Mouse (Mus musculus): ENCODE measurements around the gene Gabrr3. TPM values are rescaled to one million over a fixed set of nuclear protein-coding genes. Genes with fewer than 3 reads are reported as not detected.

Gabrr3 gene
- polyA plus RNA-seq, 1 experiment from 2014 or later = not detected

DNA sequence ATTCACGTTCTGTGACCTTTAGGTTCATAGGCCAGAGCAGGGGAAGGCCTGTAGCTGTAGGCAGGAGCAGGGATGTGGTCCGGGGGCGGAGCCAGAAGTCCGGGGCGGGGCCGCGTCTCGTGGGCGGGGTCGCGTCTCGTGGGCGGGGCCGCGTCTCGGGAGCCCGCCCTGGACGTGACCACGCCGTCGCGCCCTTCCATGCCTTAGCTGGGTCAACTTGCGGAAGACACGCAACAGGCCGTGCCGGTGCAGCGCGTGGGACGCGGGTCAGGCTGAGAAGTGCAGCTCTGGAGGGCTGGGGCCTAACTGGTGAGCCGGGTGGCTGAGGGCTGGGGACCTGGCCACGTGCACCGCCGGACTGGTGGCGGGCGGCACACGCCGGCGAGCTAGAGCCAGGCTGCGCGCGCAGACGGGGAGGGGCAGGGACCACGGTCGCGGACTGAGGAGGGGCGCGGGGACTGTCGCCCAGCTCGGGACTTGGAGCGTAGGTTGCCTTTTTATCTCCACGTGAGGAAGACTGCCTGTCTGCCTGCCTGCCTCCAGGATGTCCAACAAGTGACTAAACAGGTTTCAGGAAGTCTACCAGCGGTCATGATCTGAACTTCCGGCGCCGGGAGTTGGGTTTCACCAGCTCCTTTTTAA, 64.6 kb downstream of the Gabrr3 start, which contains the start of gene Riox2:
TSS of gene Riox2 (plus strand) at position 139 of the 642 bp plus-strand sequence.
- H3K36me3 ChIP-seq = peaks cover 9% of the 10 kb centered on the region
- peak within 1 kb of the TSS; percentile 79 for H3K4me2 ChIP-seq
- peaks cover 13% of the 10 kb centered on the region for H3K4me1 ChIP-seq (replicated peaks)
- peak; percentile 94 for ATAC-seq (ENCODE audit: low read depth)
- peak within 1 kb of the TSS; percentile 68 for H3K27ac ChIP-seq
- peak within 1 kb of the TSS; percentile 75 for H3K4me3 ChIP-seq (replicated peaks)
- peak within 1 kb of the TSS; percentile 75 for H3K9ac ChIP-seq
- peak; percentile 82 for DNase-seq
- WGBS (ENCODE audit: insufficient replicate concordance) = under 1% methylated on average over 55 of the region's 56 CpGs
- no peaks in the 10 kb centered on the region for H3K9me3 ChIP-seq (replicated peaks)
- no peaks in the 10 kb centered on the region for H3K27me3 ChIP-seq

DNA sequence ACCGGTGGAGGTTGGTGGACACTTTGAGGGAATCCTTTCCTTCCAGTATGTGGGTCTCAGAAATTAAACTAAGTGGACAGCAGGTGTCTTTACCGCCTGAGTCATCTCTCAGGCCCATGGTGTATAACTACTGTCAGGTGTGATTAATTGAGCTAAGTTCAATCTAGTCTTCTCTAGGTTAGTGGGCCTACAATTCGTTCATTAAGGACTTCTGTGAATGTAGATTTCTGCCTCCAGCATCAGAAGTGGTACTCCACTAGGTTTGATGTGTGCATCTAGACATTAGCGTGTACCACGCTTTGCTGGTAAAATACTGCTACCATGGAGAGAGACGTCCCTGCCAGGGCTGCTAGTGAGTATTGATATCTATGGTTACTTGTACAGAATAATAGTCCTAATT, 65.4 kb downstream of the Gabrr3 start:
- WGBS (ENCODE audit: insufficient replicate concordance) = 42% methylated on average over 6 of the region's 6 CpGs
- no peak for DNase-seq
- peaks cover 13% of the 10 kb centered on the region for H3K4me1 ChIP-seq (replicated peaks)
- no peaks in the 10 kb centered on the region for H3K9me3 ChIP-seq (replicated peaks)
- H3K27me3 ChIP-seq = no peaks in the 10 kb centered on the region
- peak overlapping the region; percentile 75 for H3K4me3 ChIP-seq (replicated peaks)
- H3K9ac ChIP-seq = peak overlapping the region; percentile 75
- peaks cover 15% of the 10 kb centered on the region for H3K36me3 ChIP-seq
- no peak for ATAC-seq (ENCODE audit: low read depth)
- peak overlapping the region; percentile 79 for H3K4me2 ChIP-seq
- H3K27ac ChIP-seq = peak overlapping the region; percentile 68; the same call in 1 of the 2 replicates

DNA sequence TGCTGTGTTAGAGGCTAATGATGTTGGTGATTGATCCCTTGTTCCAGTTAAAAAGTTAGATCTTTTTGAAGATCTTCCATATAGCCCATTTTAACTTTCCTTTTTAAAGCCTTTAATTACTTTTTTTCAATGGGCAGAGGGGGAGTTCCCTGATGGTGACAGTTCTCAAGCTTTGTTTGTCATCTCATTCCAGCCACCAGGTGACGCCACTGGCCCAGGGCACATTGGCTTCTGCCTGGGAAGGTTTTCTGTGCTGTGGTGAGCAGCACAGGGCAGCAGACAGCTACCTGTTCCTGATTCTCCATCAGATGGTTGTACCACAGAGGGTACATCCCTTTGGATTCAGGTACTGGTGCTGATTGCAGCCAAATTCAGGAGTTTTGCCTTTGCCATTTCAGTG, 67.7 kb downstream of the Gabrr3 start:
- Histone ChIP-seq H3K4me3 (replicated peaks) (no peak overlapping the region), H3K9ac (no peak overlapping the region), H3K36me3 (peaks cover 28% of the 10 kb centered on the region), H3K4me2 (no peak overlapping the region), H3K27me3 (no peaks in the 10 kb centered on the region), H3K4me1 (replicated peaks) (peaks cover 13% of the 10 kb centered on the region), H3K27ac (no peak overlapping the region), H3K9me3 (replicated peaks) (no peaks in the 10 kb centered on the region)
- WGBS (ENCODE audit: insufficient replicate concordance) = 22% methylated on average over 1 of the region's 1 CpGs
- DNase-seq (peak; percentile 18), ATAC-seq (ENCODE audit: low read depth) (no peak)

DNA sequence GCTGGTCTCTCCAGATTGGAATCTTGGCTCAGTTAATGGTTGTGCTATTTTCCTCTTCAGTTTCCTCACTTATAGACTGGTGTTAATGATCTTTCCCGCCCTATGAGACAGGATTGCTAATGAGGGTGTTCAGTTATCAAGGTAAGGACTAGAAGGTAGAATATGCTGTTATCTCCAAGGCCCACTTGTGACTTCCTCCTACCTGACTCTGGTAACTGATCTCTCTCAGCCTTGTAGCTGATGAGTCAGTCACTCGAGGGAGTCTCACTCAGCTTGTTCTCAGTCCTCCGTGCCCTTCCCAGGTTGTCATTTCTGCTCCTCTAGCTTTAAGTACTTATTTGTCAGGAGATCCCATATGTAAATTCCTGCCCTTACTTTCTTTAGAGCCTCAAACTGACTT, 70.8 kb downstream of the Gabrr3 start:
- peaks cover 7% of the 10 kb centered on the region for H3K4me1 ChIP-seq (replicated peaks)
- H3K27ac ChIP-seq = no peak overlapping the region
- no peak overlapping the region for H3K4me2 ChIP-seq
- H3K36me3 ChIP-seq = peaks cover 52% of the 10 kb centered on the region
- ATAC-seq (ENCODE audit: low read depth) (no peak), DNase-seq (no peak)
- H3K4me3 ChIP-seq (replicated peaks) = no peak overlapping the region
- no peaks in the 10 kb centered on the region for H3K27me3 ChIP-seq
- no peak overlapping the region for H3K9ac ChIP-seq
- WGBS (ENCODE audit: insufficient replicate concordance) = 57% methylated on average over 3 of the region's 3 CpGs
- no peaks in the 10 kb centered on the region for H3K9me3 ChIP-seq (replicated peaks)

DNA sequence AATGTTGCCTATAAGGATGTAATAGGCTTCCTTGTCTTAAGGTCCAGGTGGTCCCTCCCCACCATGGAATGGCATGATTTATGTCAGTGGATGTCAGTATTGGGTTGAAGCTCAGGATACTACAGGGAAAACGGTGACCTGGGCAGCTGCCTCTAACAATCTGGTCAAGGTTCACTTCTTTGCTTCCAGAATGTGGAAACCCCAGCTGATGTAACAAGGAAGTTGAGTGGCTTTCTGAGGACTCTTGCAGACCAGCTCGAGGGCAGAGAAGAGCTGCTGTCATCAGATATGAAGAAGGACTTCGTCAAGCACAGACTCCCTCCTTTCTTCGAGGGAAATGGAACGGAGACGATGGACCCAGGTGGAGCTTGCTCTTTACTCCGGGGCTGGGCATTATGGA, 80.1 kb downstream of the Gabrr3 start:
- Histone ChIP-seq H3K9ac (no peak overlapping the region), H3K27ac (no peak overlapping the region), H3K27me3 (no peaks in the 10 kb centered on the region), H3K4me1 (replicated peaks) (peaks cover 12% of the 10 kb centered on the region), H3K36me3 (peaks cover 84% of the 10 kb centered on the region), H3K4me2 (no peak overlapping the region), H3K9me3 (replicated peaks) (no peaks in the 10 kb centered on the region), H3K4me3 (replicated peaks) (no peak overlapping the region)
- WGBS (ENCODE audit: insufficient replicate concordance) = 67% methylated on average over 7 of the region's 7 CpGs
- ATAC-seq (ENCODE audit: low read depth) (no peak), DNase-seq (no peak)

DNA sequence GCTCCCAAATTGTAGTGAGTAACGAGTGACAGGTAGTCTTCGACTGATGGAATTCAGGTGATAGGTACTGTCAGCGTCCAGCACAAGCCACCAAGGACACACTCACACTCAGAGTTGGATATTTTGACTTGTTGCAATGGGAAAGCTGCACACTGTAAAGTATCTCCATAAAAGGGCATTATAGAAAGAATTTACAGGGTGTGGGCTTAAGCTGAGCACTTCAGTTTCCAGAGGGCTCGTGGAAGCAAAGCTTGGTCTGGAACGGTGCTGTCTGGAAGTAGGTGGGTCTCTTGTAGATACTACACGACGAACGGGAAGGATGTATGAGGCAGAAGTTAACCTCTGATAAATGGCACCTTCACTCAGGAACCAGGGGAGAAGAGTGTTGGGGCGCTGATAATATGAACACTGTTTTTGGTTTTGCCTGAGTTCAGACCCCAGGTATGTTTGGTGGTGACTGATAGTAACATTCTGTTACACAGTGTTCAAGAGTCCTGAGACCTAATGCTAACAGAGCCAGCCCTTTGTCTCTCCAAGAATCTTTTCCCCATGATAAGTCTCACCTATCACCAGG, 80.9 kb downstream of the Gabrr3 start:
- H3K4me2 ChIP-seq = no peak overlapping the region
- peaks cover 12% of the 10 kb centered on the region for H3K4me1 ChIP-seq (replicated peaks)
- peak; percentile 84 for ATAC-seq (ENCODE audit: low read depth)
- no peaks in the 10 kb centered on the region for H3K27me3 ChIP-seq
- no peak overlapping the region for H3K9ac ChIP-seq
- WGBS (ENCODE audit: insufficient replicate concordance) = 36% methylated on average over 9 of the region's 9 CpGs
- H3K4me3 ChIP-seq (replicated peaks) = no peak overlapping the region
- peak; percentile 3 for DNase-seq
- no peak overlapping the region for H3K27ac ChIP-seq
- no peaks in the 10 kb centered on the region for H3K9me3 ChIP-seq (replicated peaks)
- H3K36me3 ChIP-seq = peaks cover 85% of the 10 kb centered on the region

DNA sequence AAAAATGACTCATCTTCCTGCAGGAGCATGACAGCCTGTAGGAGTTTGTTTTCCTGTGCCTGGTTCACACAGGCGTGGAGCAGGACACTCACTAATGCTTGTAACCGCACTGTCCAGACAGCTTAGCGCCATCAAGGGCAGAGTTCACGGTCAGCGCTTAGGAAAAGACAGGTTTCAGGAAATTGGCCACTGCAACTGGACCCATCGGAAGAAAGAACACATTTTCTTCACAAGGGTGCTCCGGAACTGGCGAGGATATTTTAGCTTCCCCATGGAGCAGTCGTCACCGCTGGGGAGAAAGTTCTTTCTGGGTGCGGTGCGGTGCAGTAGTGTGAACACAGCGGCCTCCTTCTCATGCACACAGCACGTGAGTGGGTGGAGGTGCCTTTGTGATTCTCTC, 86.1 kb downstream of the Gabrr3 start:
- Histone ChIP-seq H3K27ac (no peak overlapping the region), H3K4me2 (no peak overlapping the region), H3K4me3 (replicated peaks) (no peak overlapping the region), H3K36me3 (peaks cover 50% of the 10 kb centered on the region), H3K4me1 (replicated peaks) (peaks cover 2% of the 10 kb centered on the region; the same call in 1 of the 2 replicates), H3K9me3 (replicated peaks) (no peaks in the 10 kb centered on the region), H3K9ac (no peak overlapping the region), H3K27me3 (no peaks in the 10 kb centered on the region)
- WGBS (ENCODE audit: insufficient replicate concordance) = 83% methylated on average over 14 of the region's 14 CpGs
- no peak for DNase-seq
- no peak for ATAC-seq (ENCODE audit: low read depth)

DNA sequence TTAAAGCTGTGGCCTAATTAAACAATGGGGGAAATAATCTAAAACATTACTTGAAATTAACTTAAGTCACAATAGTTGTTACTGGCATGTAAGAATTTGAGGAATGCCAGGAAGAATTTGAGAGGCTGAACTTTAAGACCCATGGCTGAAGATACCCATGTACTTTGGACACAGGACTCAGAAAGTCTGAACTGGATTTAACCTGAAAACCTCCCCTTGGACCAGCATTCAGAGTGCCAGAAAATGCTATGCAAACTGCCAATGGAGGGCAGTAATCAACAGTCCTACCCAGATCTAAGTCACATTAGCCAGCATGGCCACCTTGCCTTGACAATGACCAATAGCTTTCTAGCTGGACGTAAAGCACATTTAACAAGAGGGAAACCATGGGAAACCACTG, 90.8 kb downstream of the Gabrr3 start:
- Histone ChIP-seq H3K4me3 (replicated peaks) (no peak overlapping the region), H3K9ac (no peak overlapping the region), H3K4me2 (no peak overlapping the region), H3K36me3 (peaks cover 12% of the 10 kb centered on the region), H3K9me3 (replicated peaks) (no peaks in the 10 kb centered on the region), H3K27ac (no peak overlapping the region), H3K27me3 (no peaks in the 10 kb centered on the region), H3K4me1 (replicated peaks) (no peaks in the 10 kb centered on the region)
- DNase-seq (no peak), ATAC-seq (ENCODE audit: low read depth) (no peak)
- 69% methylated on average over 1 of the region's 1 CpGs for WGBS (ENCODE audit: insufficient replicate concordance)

DNA sequence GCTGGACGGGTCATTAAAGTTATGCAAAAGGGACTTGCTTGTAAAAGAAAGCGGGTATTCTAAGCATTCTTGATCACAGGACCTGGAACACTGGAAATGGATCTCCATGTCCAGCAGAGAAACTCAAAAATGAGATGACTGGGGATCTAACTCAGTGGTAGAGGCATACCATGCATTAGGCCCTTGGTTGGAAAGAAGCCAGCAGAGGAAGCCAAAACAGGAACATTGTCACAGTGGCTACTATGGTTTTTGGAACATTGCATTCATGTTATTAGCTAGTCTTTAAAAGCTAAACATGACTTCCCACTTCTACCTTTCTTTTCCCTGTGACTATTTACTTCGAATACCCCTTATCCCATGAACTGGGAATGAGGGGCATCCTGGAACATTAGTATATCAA, 92.0 kb downstream of the Gabrr3 start:
- 70% methylated on average over 3 of the region's 3 CpGs for whole genome bisulfite sequencing (ENCODE audit: insufficient replicate concordance)
- Histone ChIP-seq H3K4me2 (no peak overlapping the region), H3K9me3 (replicated peaks) (no peaks in the 10 kb centered on the region), H3K36me3 (peaks cover 4% of the 10 kb centered on the region), H3K9ac (no peak overlapping the region), H3K4me3 (replicated peaks) (no peak overlapping the region), H3K4me1 (replicated peaks) (no peaks in the 10 kb centered on the region), H3K27ac (no peak overlapping the region), H3K27me3 (no peaks in the 10 kb centered on the region)
- ATAC-seq (ENCODE audit: low read depth) = no peak
- DNase-seq = no peak

DNA sequence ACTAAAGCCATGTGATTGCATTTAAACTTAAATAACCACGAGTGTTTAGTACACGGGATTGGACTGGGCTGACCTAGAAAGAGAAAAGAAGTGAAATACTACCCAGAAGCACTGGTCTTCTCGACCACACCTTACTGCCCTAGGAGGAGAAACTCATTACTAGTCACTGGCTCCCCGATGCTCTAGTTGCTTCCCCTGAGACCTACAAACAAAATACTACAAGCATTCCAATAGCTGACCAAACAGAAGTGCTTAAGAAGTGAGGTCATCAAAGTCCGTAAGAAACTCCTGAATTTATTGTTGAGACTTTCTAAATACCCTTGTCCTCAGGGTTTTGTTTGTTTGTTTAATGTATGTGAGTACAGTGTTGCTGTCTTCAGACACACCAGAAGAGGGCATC, 102.7 kb downstream of the Gabrr3 start:
- Histone ChIP-seq H3K27ac (no peak overlapping the region), H3K4me1 (replicated peaks) (no peaks in the 10 kb centered on the region), H3K4me3 (replicated peaks) (no peak overlapping the region), H3K9me3 (replicated peaks) (no peaks in the 10 kb centered on the region), H3K27me3 (no peaks in the 10 kb centered on the region), H3K36me3 (no peaks in the 10 kb centered on the region), H3K4me2 (no peak overlapping the region), H3K9ac (no peak overlapping the region)
- 77% methylated on average over 5 of the region's 5 CpGs for WGBS (ENCODE audit: insufficient replicate concordance)
- ATAC-seq (ENCODE audit: low read depth) = no peak
- DNase-seq = no peak
